Mouse (Mus musculus): Measurements from ENCODE around the gene Adam19.

The Adam19 gene

DNA sequence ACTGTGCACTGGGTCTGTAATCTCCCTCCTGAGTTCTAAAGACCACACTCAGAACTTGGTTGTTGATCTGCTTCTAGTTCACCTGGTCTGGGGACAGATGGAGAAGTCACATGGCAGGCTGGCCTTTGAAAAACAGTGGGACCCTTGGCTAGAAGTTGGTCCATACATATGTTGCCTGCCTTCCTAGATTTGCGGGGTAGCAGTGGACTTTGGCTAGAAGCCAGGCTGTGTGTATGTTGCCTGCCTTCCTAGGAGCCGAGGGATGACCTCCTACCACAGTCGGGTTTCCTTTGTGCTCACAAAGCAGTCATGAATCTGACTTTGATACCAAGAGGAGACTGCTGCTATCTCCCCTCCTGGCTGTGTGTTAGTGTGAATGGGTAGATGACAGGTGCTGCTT lies 41.3 kb downstream of the Adam19 start:
- DNase-seq (ENCODE audit: low spot score in 2 of 2) = no peak

DNA sequence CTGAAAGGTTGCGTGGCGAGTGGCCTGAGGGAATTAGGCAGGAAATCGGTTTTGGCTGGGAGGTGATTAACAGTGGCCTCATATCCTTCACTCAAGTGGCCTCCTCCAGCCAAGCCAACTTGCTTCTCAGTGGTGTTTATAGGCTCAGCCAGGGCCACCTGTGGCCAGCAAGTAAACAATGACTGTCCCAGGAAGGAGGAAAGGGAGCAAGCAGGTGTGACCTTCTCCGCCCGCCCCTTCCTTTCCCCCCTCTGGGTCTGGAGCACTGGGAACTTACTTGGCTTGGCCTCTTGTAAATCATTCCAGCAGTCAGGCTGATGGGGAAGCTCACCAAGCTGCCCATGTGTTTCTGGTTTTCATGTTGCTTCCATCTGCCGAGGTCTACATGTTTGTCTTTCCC lies 46.3 kb downstream of the Adam19 start:
- no peak for DNase-seq (ENCODE audit: low spot score in 2 of 2)

DNA sequence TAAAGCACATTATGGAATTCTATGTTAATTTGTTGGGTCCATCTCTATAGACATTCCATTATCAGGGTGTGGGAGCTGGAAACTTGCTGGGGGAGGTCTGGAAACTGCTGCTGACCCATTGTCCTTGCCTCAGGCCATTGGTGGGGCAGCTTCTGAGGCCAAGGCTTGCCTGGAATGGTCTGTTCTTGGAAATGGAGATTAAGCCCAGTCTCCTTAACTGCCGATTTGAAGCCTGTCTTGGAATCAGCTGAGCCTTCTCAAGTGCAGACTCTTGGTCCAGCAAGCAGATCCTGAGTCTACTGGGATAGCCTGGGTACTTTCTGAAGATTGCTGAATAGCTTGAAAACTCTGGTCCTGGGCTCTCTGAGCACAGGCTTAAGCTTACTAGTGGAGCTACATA lies 51.3 kb downstream of the Adam19 start:
- DNase-seq (ENCODE audit: low spot score in 2 of 2) = no peak

DNA sequence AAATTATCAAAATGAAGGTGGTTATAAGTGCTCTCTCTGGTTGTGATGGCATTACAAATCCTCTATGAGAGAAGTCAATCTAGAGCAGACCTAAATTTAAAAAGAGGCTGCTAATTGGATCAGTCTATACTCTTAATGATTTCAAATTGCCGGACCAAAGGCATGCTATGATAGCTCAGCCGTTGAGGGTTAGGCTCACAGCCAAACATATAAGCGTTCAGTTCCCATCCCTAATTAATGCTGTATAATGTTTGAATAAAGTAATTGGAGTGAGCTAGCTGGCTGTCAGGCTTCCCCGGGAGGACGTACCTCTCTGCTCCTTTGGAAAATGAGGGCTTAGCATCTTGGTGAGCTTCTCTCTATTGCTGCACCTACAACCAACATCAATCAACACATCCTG lies 53.4 kb downstream of the Adam19 start:
- DNase-seq (ENCODE audit: low spot score in 2 of 2) = no peak

DNA sequence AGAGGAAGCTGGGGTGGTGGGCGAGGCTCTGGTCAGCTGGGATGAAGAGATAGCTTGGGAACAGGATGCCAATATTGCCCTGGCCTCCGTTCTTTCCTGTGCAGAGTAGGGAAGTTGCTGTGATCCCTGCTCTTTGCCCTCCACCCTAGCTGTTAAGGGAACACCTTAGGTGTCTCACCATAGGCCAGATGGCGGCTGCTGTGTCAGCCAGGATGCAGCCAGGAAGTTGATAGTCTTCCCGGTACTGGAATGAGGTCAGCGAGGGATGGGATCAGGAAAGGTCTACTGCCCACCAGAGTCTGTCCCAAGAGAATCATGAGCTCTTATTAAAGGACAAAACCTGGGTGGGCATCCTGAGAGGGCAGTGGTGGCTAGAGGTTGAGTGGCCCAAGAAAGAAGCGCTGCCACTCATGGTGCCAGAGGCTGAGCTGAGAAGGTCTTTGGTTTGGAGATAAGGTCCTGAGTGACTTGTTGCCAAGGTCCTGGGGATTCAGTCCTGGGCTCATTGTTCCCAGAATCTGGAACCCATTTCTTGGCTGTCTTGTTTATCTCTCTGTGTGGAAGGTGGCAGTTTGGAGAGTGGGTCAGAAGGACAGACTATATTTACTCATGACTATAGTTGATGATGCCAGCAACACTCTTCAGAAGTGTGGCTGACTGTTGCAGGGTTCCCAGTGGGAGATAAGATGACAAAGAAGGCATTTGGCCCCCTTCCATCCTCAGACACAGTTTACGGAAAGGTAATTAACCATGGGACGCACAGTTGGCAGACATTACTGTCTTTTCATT lies 54.6 kb downstream of the Adam19 start:
- no peak for DNase-seq (ENCODE audit: low spot score in 2 of 2)

DNA sequence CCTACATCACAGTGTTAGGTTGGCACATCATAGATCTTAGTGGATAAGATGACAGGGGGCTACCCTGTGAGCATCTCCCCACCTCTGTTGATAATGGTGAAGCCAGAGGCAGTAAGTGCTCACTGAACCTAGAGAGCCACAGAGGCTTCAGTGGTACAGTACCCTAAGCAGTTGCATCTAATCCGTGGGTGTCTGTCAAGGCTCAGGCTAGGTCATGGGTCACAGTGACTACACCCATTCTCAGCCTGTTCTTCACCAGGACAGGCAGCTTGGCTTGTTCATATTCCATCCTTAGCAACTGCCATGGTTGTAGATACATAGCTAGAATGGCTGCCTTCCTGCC lies 55.1 kb downstream of the Adam19 start:
- DNase-seq (ENCODE audit: low spot score in 2 of 2) = no peak

DNA sequence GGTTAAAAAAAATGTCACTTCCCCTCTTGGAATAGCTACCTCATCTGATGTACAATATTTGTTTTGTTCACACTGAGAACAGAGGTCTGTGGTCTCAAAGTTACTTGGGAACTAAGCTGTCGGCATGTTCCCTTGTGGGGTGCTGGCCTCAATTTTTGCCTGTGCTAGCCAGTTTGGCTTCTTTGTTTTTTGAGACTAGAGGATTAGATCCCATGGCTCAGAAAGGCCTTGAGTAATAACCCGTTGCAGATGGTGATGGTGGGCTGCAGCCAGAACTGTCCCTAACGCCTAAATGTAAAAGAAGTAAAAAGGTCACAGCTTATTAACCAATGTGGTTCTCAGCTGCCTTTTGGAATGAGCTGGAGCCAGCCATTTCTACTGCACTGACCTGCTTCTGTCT lies 57.4 kb downstream of the Adam19 start:
- DNase-seq (ENCODE audit: low spot score in 2 of 2) = no peak

DNA sequence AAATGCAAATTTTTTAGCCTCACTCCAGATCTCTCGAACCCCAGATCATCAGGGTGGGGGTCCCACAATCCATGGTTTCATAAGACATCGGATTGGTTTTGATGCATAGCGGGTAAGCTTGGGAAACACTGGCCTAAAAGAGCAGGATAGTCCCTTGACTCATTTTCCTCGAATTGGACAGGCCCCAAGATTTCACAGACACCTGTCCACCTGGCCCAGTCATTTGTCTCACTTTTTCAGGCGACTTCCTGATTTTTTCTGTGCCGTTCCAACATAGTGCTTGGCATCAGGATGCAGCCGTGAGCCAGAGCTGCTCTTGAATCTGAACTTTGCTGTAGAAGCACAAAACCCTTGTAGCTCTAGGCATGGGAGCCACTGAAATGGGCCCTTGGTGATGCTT lies 58.4 kb downstream of the Adam19 start:
- no peak for DNase-seq (ENCODE audit: low spot score in 2 of 2)

DNA sequence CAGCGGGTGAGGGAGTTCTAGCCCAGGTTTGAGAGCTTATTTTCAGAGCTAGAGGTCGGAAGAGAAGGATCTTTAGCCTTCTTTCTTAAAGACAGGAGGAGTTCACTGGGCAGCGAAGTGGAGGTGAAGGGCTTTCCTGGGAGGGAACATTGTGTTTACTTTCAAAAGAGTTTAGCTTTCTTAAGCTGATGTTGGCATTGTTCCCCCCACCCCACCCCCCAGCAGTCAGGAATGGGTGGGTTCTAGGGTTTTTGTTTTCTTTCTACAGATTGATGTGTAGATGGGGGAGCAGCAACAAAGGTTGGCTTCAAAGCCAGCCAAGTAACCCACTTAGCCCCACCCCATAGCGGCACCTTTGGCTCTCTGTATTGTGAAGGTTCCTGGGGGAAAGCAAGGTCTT lies 59.2 kb downstream of the Adam19 start:
- DNase-seq (ENCODE audit: low spot score in 2 of 2) = no peak

DNA sequence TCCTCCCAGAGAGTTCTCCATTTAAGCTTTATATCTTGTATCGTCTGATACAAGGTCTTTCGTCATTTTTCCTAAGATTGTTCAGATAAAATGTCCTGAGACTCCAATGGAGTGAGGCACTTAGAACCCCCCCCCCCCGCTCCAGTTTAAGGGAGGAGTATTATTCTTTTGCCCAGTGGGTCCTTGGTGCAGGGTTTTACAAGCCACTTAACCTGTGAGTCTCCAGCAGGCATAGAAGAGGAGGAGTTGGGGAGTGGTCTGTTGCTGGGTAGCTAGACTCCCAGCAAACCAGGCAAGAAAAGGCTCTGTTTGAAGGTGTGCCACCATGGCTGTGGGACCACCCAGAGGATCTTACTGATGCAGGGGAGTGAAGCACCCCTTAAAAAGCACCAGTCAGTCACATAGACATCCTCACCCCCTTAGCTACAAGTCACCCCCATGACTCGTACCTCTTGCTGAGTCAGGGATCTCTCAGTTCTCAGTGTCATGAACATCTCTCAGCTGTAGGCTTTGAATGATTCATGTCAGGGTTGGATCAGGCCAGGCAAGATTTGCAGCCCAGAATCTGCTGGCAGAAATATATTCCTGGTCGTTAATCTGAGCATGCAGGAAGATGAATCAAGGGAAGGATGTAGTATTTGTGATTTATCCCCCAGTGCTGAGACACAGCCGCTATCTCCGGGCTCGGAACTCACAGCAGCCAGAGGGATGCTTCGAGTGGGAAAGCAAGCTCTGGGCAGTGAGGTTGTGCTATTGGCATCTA lies 59.8 kb downstream of the Adam19 start:
- DNase-seq (ENCODE audit: low spot score in 2 of 2) = no peak

DNA sequence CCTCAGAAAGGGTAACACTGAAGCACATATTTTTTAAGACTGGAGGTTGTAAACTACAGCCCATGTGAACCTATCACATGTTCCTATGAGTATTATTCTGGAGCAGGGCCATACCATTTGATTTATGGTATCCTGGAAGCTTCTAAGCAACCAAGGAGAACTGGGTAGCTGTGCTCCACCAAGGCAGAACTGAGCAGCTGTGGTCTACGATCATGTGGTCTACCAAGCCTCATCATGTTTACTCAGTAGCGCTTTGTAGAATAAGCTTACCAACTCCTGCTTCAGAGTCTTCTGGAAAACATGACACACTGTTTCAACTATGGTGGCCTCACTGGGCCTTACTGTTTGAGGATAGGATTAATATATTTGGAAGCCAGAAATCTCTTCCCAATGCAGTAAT lies 60.7 kb downstream of the Adam19 start:
- DNase-seq (ENCODE audit: low spot score in 2 of 2) = no peak

DNA sequence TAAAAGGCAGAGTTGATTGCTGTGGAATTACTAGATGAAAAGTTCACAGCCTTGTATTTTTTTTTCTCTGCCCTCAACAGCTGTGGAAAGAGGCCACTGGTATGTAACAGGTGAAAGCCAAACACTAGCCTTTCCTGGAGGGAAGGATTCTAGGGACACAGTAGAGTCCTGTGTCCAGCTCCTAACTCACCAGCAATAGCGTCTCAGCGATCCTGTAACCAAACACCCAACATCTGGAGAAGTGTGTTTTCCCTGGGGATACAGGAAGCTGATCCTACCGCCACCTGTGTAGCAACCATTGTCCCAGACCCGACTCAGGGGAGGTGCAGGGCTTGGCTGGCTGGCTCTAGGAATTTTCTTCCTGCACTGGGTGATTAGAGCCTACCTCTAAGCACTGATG lies 63.8 kb downstream of the Adam19 start:
- no peak for DNase-seq (ENCODE audit: low spot score in 2 of 2)

DNA sequence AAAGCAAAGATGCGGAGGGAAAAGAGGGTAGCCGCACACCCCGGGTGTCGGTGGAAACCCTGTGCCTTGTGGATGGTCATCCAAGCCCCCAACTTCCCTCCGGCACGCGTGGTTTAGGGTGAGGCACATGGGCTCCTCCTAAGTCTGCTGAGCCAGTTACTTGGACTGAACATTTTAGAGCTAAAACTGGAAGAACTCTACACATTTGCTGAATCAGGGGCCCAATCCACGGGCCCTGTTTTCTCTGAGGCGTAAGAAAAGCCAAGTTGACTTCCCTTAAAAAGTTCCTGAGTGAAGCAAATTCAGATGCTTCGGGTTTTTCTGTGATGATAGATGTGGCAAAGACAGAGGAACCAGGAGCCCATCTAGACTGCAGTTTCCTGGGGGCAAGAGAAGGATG lies 64.3 kb downstream of the Adam19 start:
- DNase-seq (ENCODE audit: low spot score in 2 of 2) = no peak

DNA sequence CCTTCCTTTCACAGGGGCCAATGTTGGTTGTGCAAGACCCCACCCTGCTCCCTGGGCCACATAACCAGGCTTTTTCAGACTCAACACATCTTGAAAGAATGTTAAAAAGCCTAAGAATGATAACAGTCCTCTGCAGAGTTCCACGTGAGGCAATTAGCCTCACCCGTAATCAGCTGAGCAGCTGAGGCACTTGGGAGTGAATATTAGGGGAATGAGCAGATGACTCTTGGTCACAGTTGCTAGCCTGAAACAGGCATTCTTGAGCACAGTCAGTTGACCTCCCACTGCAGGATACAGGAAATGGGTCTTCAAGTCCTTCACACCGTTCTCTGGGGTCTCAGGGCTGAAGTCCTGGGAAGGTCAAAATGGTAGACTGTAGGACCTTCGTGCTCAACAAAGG lies 65.9 kb downstream of the Adam19 start:
- DNase-seq (ENCODE audit: low spot score in 2 of 2) = no peak

DNA sequence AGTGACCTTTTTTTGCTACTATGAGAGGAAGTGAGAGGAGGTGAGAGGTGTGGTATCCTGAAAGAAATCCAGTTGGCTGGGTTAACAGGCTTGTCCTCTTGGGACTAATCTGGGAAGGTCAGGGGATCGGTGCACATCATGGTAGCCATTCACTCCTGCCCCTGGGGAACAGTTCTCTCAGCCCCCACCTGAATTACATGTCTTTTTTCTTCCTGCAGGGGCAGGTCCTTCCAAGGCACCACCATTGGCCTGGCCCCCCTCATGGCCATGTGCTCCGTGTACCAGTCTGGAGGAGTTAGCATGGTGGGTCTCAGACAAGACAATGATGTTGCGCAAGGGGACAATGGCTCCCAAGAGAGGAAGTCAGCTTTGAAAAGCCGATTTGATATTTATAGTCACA lies 67.1 kb downstream of the Adam19 start:
- no peak for DNase-seq (ENCODE audit: low spot score in 2 of 2)

DNA sequence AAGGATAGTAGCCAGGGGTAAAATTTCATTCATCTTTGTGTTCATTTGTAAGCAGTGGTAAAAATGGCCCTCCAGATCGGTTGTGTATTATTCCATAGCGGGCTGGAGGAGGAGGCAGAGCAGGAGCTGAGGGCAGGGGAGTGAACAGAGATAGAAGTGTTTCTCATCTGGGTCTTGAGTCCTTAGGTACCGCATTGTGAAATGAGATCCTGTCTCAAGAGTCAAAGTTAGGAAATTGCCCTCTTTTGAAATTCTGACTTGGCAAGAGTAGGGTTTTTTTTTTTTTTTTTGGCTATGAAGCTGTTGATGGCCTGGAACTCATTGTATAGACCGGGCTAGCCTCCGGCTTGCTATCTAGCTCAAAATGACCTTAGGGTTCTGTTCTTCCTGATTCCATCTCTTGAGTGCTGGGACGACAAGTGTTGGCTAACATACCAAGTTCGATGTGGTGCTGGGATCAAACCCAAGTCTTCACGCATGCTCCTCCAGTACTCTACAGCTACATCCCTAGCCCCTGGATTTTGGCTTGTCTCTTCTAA lies 67.6 kb downstream of the Adam19 start:
- no peak for DNase-seq (ENCODE audit: low spot score in 2 of 2)

DNA sequence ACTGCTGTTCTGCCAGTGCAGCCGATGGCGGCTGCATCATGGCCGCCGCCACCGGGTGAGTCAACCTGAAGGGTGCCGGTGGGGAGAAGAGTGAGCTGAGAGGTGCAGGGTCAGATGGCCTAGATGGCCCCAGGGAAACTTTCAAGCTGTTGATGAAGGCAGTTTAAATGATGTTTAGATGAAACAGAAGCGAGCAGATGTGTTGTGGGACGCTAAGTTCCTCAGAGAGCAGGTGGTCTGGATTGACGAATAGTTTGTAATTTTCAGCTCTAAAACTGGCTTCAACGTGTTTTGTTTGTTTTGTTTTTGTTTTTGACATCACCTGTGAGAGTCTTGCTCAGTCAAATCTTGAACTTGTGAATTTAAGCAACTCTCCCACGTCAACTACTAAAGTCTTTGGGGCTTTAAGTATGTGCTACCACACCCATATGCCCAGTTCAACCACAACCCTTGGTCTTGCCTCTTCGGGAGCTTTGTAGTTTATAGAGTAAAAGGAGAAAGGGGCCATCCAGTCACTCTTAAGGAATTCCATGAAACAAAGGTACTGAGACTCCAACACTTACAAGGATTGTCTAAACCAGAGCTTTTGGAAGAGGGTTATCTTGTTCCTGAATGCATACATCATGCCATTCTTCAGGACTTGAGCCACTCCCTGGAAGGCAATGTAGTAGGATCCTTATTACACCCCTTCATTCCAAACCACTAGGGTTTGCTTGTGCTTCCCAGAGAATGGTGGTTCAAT lies 69.5 kb downstream of the Adam19 start:
- no peak for DNase-seq (ENCODE audit: low spot score in 2 of 2)

DNA sequence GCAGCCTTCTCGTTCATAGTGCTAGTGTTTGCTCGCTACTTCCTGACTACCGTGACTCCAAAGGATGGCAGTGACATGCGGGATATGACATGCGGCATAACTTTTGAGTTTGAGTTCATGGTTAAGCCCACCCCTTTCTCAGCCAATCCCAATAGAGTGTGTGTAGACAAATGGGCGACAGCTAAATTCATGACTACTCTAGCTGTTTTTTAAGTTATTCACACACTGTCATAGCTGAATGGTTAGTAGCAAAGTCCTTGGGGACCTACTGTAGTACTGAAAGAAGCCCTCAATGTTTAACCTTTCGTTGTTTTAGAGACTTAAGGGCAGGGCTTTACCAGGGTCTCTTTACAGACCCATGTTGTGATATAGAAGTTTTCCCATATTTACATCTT lies 70.0 kb downstream of the Adam19 start:
- DNase-seq (ENCODE audit: low spot score in 2 of 2) = no peak

DNA sequence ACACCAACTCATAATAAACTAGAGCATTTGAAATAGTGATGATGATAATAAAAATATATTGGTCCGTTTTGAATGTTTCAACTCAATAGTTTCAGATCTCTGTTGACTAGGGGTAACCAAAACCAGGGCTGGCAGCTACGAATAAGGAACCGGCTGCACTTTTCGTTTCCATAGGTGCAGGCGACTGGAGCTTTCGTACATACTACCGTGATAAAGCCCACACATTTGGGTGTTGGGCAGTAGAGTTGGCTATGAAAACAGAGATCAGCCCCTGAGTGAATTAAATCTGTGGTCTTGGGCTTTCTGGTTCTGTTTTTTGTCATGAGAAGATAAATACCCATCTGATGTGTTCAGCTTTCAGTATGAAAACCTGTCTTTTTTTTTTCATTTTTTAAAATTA lies 70.5 kb downstream of the Adam19 start:
- DNase-seq (ENCODE audit: low spot score in 2 of 2) = no peak

DNA sequence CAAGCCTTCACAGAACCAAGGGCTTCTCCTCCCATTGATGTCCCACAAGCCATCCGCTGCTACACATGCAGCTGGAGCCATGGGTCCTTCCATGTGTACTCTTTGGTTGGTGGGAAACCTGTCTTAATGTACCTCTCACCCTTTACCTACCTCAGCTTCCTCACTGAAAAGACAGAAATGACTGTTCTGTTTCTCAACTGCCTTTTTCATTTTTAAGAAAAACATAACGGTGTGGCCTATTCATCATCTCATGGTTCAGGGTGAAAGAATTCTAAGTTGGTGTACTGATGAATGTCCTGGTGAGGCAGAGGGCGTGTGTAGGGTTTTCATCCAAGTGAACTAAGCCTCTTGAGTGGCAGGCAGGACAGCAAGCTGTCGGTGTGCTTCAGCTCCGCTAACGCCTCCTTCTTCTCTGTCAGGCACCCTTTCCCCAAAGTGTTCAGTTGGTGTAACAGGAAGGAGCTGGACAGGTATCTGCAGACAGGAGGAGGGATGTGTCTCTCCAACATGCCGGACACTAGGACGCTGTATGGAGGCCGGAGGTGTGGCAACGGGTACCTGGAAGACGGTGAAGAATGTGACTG lies 71.1 kb downstream of the Adam19 start:
- DNase-seq (ENCODE audit: low spot score in 2 of 2) = no peak

DNA sequence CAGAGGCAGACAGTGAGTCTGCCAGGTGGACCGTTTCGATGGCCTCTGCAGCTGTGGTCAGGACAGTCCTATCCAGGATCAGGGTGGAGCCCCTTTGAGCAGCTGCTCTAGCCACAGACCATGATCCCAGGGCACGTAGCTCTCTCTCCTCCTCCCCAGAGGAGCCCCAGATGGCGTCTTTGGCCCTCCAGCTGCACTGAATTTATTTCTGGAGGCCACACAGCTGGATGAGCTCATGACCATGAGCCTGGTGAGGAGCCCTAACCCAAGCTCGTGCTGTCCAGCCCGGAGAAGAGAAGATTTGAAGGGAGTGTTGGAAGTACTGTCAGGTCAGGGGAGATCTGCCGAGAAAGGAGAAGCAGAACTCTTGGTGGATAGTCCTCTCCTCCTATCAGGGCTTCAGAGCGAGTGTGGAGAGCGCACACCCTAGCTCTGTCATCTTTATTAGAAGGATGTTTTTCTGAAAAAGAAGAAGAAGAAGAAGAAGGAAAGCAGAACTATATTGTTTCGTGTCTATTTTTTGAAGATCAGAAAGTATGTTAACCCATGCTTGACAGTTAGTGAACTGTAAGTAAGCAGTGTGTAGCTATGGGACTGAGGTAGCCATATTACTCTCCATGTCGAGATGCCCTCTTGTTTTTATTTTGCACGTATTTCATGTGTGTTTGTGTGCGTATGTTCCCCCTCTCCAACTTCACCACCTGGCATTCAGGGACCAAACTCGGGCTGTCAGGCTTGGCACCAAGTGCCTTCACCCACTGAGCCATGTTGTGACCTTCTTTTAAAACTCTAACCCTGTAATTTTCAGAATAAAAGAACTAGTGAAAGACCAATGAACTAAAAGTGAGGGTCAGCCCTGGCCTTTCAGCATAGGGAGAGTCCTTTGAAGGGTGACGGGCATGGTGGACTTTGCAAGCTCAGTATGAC lies 72.1 kb downstream of the Adam19 start:
- no peak for DNase-seq (ENCODE audit: low spot score in 2 of 2)
